8 mouse cellular contexts compared by ENCODE assay signal in the genomic region with DNA sequence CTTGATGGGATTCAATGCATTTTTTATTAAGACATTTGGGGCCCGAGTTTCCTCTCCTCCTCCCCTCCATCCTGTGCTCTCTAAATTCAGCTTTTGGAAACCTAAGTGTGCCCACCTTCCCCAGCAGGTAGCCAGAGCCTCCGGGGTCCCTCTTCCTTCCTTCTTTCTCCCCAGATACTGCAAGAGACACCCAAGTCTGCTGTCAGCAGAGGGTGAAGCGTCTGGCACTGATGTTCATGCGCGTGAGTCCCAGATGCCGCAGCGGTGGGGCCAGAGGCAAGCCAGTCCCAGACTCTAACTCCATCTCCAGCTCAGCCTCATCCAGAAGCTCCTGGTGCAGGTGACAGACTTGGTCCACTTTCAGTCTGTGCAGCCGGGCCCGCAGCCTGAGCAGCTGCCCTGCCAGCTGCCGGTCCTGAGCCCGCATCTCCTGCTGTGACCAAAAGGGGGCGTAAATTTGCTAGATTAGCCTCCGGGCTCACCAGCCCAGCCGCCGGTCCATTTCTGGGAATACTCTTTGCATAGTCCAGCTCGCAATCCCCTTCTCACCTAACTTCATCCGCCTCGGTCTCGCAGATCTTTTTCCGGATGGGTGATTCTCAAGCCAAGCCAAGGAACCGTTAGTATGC. TPM values are rescaled to one million over a fixed set of nuclear protein-coding genes. Genes with fewer than 3 reads are reported as not detected.
DNase-seq lines count a peak whose midpoint lies in the region; ATAC-seq and TF ChIP-seq lines count a peak whose summit lies in the region.

No protein-coding gene starts in this region.

- TF ChIP-seq EP300 in MEL (IDR thresholded peaks at IDR 0.05; ENCODE audit: low read depth in 1 of 2, low read length in 2 of 2): no peak

- H3K27me3 ChIP-seq in MEL (ENCODE audit: control insufficient read depth in 1 of 2, insufficient read depth in 2 of 2, low read length in 2 of 2): no peaks in the 10 kb centered on the region
- no peaks in the 10 kb centered on the region for H3K27me3 ChIP-seq in hindbrain, postnatal 0 days (ENCODE audit: insufficient read depth, low read length)
- 0 out of 2 replicates have a peak, but pooled peaks cover 4% of the 10 kb centered on the region for H3K27me3 ChIP-seq in limb, embryonic 10.5 days (ENCODE audit: low read depth, poor library complexity, severe bottlenecking)
- H3K27me3 ChIP-seq in midbrain, embryonic 11.5 days (ENCODE audit: control insufficient read depth, insufficient read depth, low read length): no peaks in the 10 kb centered on the region

- H3K79me2 ChIP-seq in MEL (ENCODE audit: control insufficient read depth, insufficient read depth, low read length, poor library complexity): no peaks in the 10 kb centered on the region

- ATAC-seq in hindbrain, postnatal 0 days: peak; percentile 70; the same call in 1 of the 2 replicates
- ATAC-seq in midbrain, embryonic 11.5 days (ENCODE audit: low FRiP score): no peak

- H3K4me2 ChIP-seq in hindbrain, postnatal 0 days (ENCODE audit: low read depth, low read length): peak overlapping the region; percentile 36
- peak overlapping the region; percentile 8; the same call in 1 of the 2 replicates for H3K4me2 ChIP-seq in midbrain, embryonic 11.5 days

- peak overlapping the region; percentile 38 to 53 for H3K4me3 ChIP-seq in MEL (ENCODE audit: control insufficient read depth in 1 of 2, insufficient read depth in 1 of 2, low read depth in 2 of 2, low read length in 2 of 2)
- H3K4me3 ChIP-seq in gastrocnemius, adult 2 months: peak overlapping the region; percentile 36
- H3K4me3 ChIP-seq in hindbrain, postnatal 0 days (ENCODE audit: low read length): no peak overlapping the region
- peak overlapping the region; percentile 24 for H3K4me3 ChIP-seq in limb, embryonic 10.5 days
- H3K4me3 ChIP-seq in midbrain, embryonic 11.5 days (ENCODE audit: low read depth, low read length): no peak overlapping the region

- no peak overlapping the region for H3K27ac ChIP-seq in MEL (ENCODE audit: control insufficient read depth, low read depth, low read length)
- H3K27ac ChIP-seq in gastrocnemius, adult 2 months: no peak overlapping the region
- no peak overlapping the region; the same call in 1 of the 2 replicates for H3K27ac ChIP-seq in hindbrain, postnatal 0 days
- peak overlapping the region; percentile 62; the same call in 1 of the 2 replicates for H3K27ac ChIP-seq in limb, embryonic 10.5 days
- H3K27ac ChIP-seq in midbrain, embryonic 11.5 days (ENCODE audit: low read depth, low read length): no peak overlapping the region

- peaks cover 0 to 6% of the 10 kb centered on the region in 2 experiments; a peak in 2 of 4 replicates for H3K36me3 ChIP-seq in MEL (ENCODE audit: control insufficient read depth in 1 of 2, insufficient read depth in 2 of 2, low read length in 2 of 2)
- no peaks in the 10 kb centered on the region for H3K36me3 ChIP-seq in hindbrain, postnatal 0 days (ENCODE audit: insufficient read depth, low read length)
- no peaks in the 10 kb centered on the region for H3K36me3 ChIP-seq in limb, embryonic 10.5 days
- no peaks in the 10 kb centered on the region for H3K36me3 ChIP-seq in midbrain, embryonic 11.5 days (ENCODE audit: control insufficient read depth, insufficient read depth, low read length)

- DNase-seq in MEL (ENCODE audit: low read depth, low spot score) (peak; percentile 71), adipocyte (ENCODE audit: low spot score) (no peak)
- DNase-seq in cerebellum, adult 8-10 months: peak; percentile 35
- DNase-seq in gastrocnemius, adult 2 months: peak; percentile 78
- DNase-seq in hindbrain, postnatal 0 days (ENCODE audit: low spot score): peak; percentile 85
- DNase-seq in limb, embryonic 10.5 days (ENCODE audit: low spot score): peak; percentile 70
- peak; percentile 96 for DNase-seq in midbrain, embryonic 11.5 days (ENCODE audit: low spot score, missing footprints)
- peak; percentile 18 to 25 for DNase-seq in right cerebral cortex, postnatal 36 days (ENCODE audit: low spot score in 2 of 2)

- TF ChIP-seq POLR2A in MEL (IDR thresholded peaks at IDR 0.05; ENCODE audit: control insufficient read depth in 1 of 2, insufficient read depth in 1 of 2, low read depth in 1 of 2, low read length in 2 of 2, poor library complexity in 1 of 2): no peak

- TF ChIP-seq CTCF in MEL (IDR thresholded peaks at IDR 0.05 in 2 of 3, conservative IDR thresholded peaks at IDR 0.05 in 1 of 3; ENCODE audit: control insufficient read depth in 1 of 3, insufficient read depth in 1 of 3, low read depth in 2 of 3, low read length in 3 of 3, poor library complexity in 1 of 3, severe bottlenecking in 1 of 3): peak; percentile 62 to 79 (median 69)
- TF ChIP-seq CTCF in gastrocnemius, adult 2 months (IDR thresholded peaks at IDR 0.05): peak; percentile 75
- TF ChIP-seq CTCF in hindbrain, postnatal 0 days (IDR thresholded peaks at IDR 0.05; ENCODE audit: low read depth): peak; percentile 61

- 27% methylated on average over 21 of the region's 21 CpGs for WGBS in hindbrain, postnatal 0 days
- WGBS in limb, embryonic 10.5 days: 43% methylated on average over 21 of the region's 21 CpGs
- 28% methylated on average over 21 of the region's 21 CpGs for WGBS in midbrain, embryonic 11.5 days

- intact Hi-C loops in gastrocnemius, adult 2 months (cut with DNase I): no loop called here

- peaks cover 0 to 20% of the 10 kb centered on the region in 2 experiments; a peak in 3 of 4 replicates for H3K4me1 ChIP-seq in MEL (ENCODE audit: control insufficient read depth in 1 of 2, insufficient read depth in 2 of 2, low read length in 2 of 2)
- H3K4me1 ChIP-seq in hindbrain, postnatal 0 days (ENCODE audit: insufficient read depth, low read length): no peaks in the 10 kb centered on the region; the same call in 1 of the 2 replicates
- peaks cover 25% of the 10 kb centered on the region for H3K4me1 ChIP-seq in limb, embryonic 10.5 days
- H3K4me1 ChIP-seq in midbrain, embryonic 11.5 days (ENCODE audit: control insufficient read depth, insufficient read depth, low read length): no peaks in the 10 kb centered on the region

- no peaks in the 10 kb centered on the region for H3K9me3 ChIP-seq in MEL (replicated peaks; ENCODE audit: insufficient read depth, low read length)
- H3K9me3 ChIP-seq in hindbrain, postnatal 0 days (ENCODE audit: low read length): no peaks in the 10 kb centered on the region
- H3K9me3 ChIP-seq in limb, embryonic 10.5 days (replicated peaks): no peaks in the 10 kb centered on the region
- no peaks in the 10 kb centered on the region for H3K9me3 ChIP-seq in midbrain, embryonic 11.5 days (ENCODE audit: control insufficient read depth, low read length)

- peak overlapping the region; percentile 33 for H3K9ac ChIP-seq in MEL (ENCODE audit: control insufficient read depth, low read depth, low read length, poor library complexity, severe bottlenecking)
- no peak overlapping the region for H3K9ac ChIP-seq in hindbrain, postnatal 0 days (replicated peaks; ENCODE audit: low read length)
- 0 out of 2 replicates have a peak overlapping the region, but pooled peaks have one; percentile 13 for H3K9ac ChIP-seq in midbrain, embryonic 11.5 days (ENCODE audit: low read length)

- peak; percentile 26 for TF ChIP-seq RAD21 in MEL (IDR thresholded peaks at IDR 0.05; ENCODE audit: low read depth, low read length)

RNA-seq across cellular contexts. Expression of a gene that starts 1.4 kb away (rescaled TPM):
- not detected in 2 replicates for total RNA-seq in MEL (2012; rRNA removed)
- polyA plus RNA-seq in MEL (2012; ENCODE audit: insufficient read depth in 1 of 2, insufficient read length in 2 of 2, low read depth in 1 of 2, low replicate concordance in 2 of 2, missing spikeins in 1 of 2): not detected
- total RNA-seq in gastrocnemius, adult 2 months (2021): not detected
- not detected in 2 replicates for total RNA-seq in hindbrain, postnatal 0 days (2014; rRNA removed)
- 0.33 and 0.48 TPM in 2 replicates for polyA plus RNA-seq in hindbrain, postnatal 0 days (2015; fragmentation: Nextera tagmentation; extraction: Ambion mirVana)
- polyA plus RNA-seq in limb, embryonic 10.5 days (2016; fragmentation: Nextera tagmentation; extraction: Ambion mirVana): 2.6 and 5.1 TPM in 2 replicates
- 0.19 and 0.46 TPM in 2 replicates for polyA plus RNA-seq in midbrain, embryonic 11.5 days (2014; fragmentation: Nextera tagmentation; extraction: Ambion mirVana)

RNA-seq across cellular contexts. Expression of a gene that starts 3.5 kb away (rescaled TPM):
- total RNA-seq in MEL (2012; rRNA removed): 2.7 and 3.6 TPM in 2 replicates
- 1 to 10 TPM in 1 of 2 experiments, not detected in 1; 6.9 TPM for polyA plus RNA-seq in MEL (2012; ENCODE audit: insufficient read depth in 1 of 2, insufficient read length in 2 of 2, low read depth in 1 of 2, low replicate concordance in 2 of 2, missing spikeins in 1 of 2)
- total RNA-seq in gastrocnemius, adult 2 months (2021): not detected
- 10.1 and 12.5 TPM in 2 replicates for total RNA-seq in hindbrain, postnatal 0 days (2014; rRNA removed)
- polyA plus RNA-seq in hindbrain, postnatal 0 days (2015; fragmentation: Nextera tagmentation; extraction: Ambion mirVana): 12.2 and 13.0 TPM in 2 replicates
- polyA plus RNA-seq in limb, embryonic 10.5 days (2016; fragmentation: Nextera tagmentation; extraction: Ambion mirVana): 10.3 and 13.5 TPM in 2 replicates
- polyA plus RNA-seq in midbrain, embryonic 11.5 days (2014; fragmentation: Nextera tagmentation; extraction: Ambion mirVana): 4.5 and 5.3 TPM in 2 replicates

RNA-seq across cellular contexts. Expression of a gene that starts 23.5 kb away (rescaled TPM):
- 766 and 806 TPM in 2 replicates for total RNA-seq in MEL (2012; rRNA removed)
- 100 to 1,000 TPM; 396 to 730 TPM for polyA plus RNA-seq in MEL (2012; ENCODE audit: insufficient read depth in 1 of 2, insufficient read length in 2 of 2, low read depth in 1 of 2, low replicate concordance in 2 of 2, missing spikeins in 1 of 2)
- total RNA-seq in gastrocnemius, adult 2 months (2021): 100 to 1,000 TPM; 134 to 137 TPM
- 364 and 401 TPM in 2 replicates for total RNA-seq in hindbrain, postnatal 0 days (2014; rRNA removed)
- 231 and 233 TPM in 2 replicates for polyA plus RNA-seq in hindbrain, postnatal 0 days (2015; fragmentation: Nextera tagmentation; extraction: Ambion mirVana)
- 322 and 358 TPM in 2 replicates for polyA plus RNA-seq in limb, embryonic 10.5 days (2016; fragmentation: Nextera tagmentation; extraction: Ambion mirVana)
- 251 and 259 TPM in 2 replicates for polyA plus RNA-seq in midbrain, embryonic 11.5 days (2014; fragmentation: Nextera tagmentation; extraction: Ambion mirVana)

RNA-seq across cellular contexts. Expression of a gene that starts 23.5 kb away (rescaled TPM):
- 140 and 148 TPM in 2 replicates for total RNA-seq in MEL (2012; rRNA removed)
- 100 to 1,000 TPM in 1 of 2 experiments, not detected in 1; 220 TPM for polyA plus RNA-seq in MEL (2012; ENCODE audit: insufficient read depth in 1 of 2, insufficient read length in 2 of 2, low read depth in 1 of 2, low replicate concordance in 2 of 2, missing spikeins in 1 of 2)
- 10 to 100 TPM; 29.8 to 31.9 TPM for total RNA-seq in gastrocnemius, adult 2 months (2021)
- total RNA-seq in hindbrain, postnatal 0 days (2014; rRNA removed): 150 and 182 TPM in 2 replicates
- polyA plus RNA-seq in hindbrain, postnatal 0 days (2015; fragmentation: Nextera tagmentation; extraction: Ambion mirVana): 216 and 221 TPM in 2 replicates
- polyA plus RNA-seq in limb, embryonic 10.5 days (2016; fragmentation: Nextera tagmentation; extraction: Ambion mirVana): 228 and 231 TPM in 2 replicates
- polyA plus RNA-seq in midbrain, embryonic 11.5 days (2014; fragmentation: Nextera tagmentation; extraction: Ambion mirVana): 178 and 188 TPM in 2 replicates

RNA-seq across cellular contexts. Expression of a gene that starts 34.5 kb away (rescaled TPM):
- 38.9 and 47.9 TPM in 2 replicates for total RNA-seq in MEL (2012; rRNA removed)
- polyA plus RNA-seq in MEL (2012; ENCODE audit: insufficient read depth in 1 of 2, insufficient read length in 2 of 2, low read depth in 1 of 2, low replicate concordance in 2 of 2, missing spikeins in 1 of 2): 100 to 1,000 TPM; 108 to 185 TPM
- 10 to 100 TPM in 1 of 2 experiments, 1 to 10 TPM in 1; 9.1 to 10.6 TPM for total RNA-seq in gastrocnemius, adult 2 months (2021)
- 20.7 and 38.0 TPM in 2 replicates for total RNA-seq in hindbrain, postnatal 0 days (2014; rRNA removed)
- polyA plus RNA-seq in hindbrain, postnatal 0 days (2015; fragmentation: Nextera tagmentation; extraction: Ambion mirVana): 56.6 and 62.1 TPM in 2 replicates
- polyA plus RNA-seq in limb, embryonic 10.5 days (2016; fragmentation: Nextera tagmentation; extraction: Ambion mirVana): 308 and 336 TPM in 2 replicates
- polyA plus RNA-seq in midbrain, embryonic 11.5 days (2014; fragmentation: Nextera tagmentation; extraction: Ambion mirVana): 225 and 234 TPM in 2 replicates

Comparison
In these comparisons a context has a peak if more than half of its experiments do, and no peak if none do; other contexts are left out.
1. H3K4me3 ChIP-seq: peak in MEL (2 of 2), gastrocnemius, adult 2 months (single experiment) and limb, embryonic 10.5 days (single experiment); none in hindbrain, postnatal 0 days (single experiment) and midbrain, embryonic 11.5 days (single experiment).
2. Peak in every context shown above with its lines, with median percentiles within 50 percentile points of each other: CTCF ChIP-seq.